Mouse (Mus musculus) small intestine, adult 2 months (tissue): ENCODE measurements around the gene Cpa1. TPM values are rescaled to one million over a fixed set of nuclear protein-coding genes. Genes with fewer than 3 reads are reported as not detected.

ENCODE experiments used
- H3K27ac ChIP-seq: fragments of 200-500 bp; 2 replicates; pipeline ENCODE4 v1.5.1; 2012; ENCODE audit warnings: low read depth, low read length, control low read depth, inconsistent platforms; ENCODE audit not compliant: insufficient read depth
- H3K27me3 ChIP-seq: fragments of 200-500 bp; 2 replicates; pipeline ENCODE4 v1.6.1; 2012; ENCODE audit warnings: mild to moderate bottlenecking, moderate library complexity, low read length, inconsistent platforms; ENCODE audit not compliant: control insufficient read depth, insufficient read depth
- H3K36me3 ChIP-seq: fragments of 200-500 bp; 2 replicates; pipeline ENCODE4 v1.6.1; 2012; ENCODE audit warnings: mild to moderate bottlenecking, low read length, control low read depth, inconsistent platforms; ENCODE audit not compliant: control insufficient read depth, insufficient read depth
- H3K4me1 ChIP-seq: fragments of 200-500 bp; 2 replicates; pipeline ENCODE4 v1.6.1; 2012; ENCODE audit warnings: low read length, inconsistent platforms, mixed read lengths; ENCODE audit not compliant: control insufficient read depth, insufficient read depth, insufficient read length
- H3K4me3 ChIP-seq: fragments of 200-500 bp; 2 replicates; pipeline ENCODE4 v1.5.1; 2012; ENCODE audit warnings: low read depth, mild to moderate bottlenecking, control low read depth, inconsistent platforms, low read length, moderate library complexity
- CTCF ChIP-seq: fragments of 200-500 bp; IDR thresholded peaks from 2 replicates; pipeline ENCODE4 v1.5.1; 2012; ENCODE audit warnings: low read depth, mild to moderate bottlenecking, control low read depth, inconsistent platforms, low read length, moderate library complexity, mixed read lengths; ENCODE audit not compliant: insufficient replicate concordance, insufficient read length; ENCODE audit errors: extremely low read depth
- POLR2A ChIP-seq: fragments of 200-500 bp; IDR thresholded peaks from 2 replicates; pipeline ENCODE4 v1.6.1; 2012; ENCODE audit warnings: low read depth, mild to moderate bottlenecking, control low read depth, inconsistent platforms, low read length, moderate library complexity
- WGBS: fragments of 180-500 bp; shearing (Covaris S2); methylation state at CpG from one replicate; pipeline ENCODE4 v1.1.7; 2018; 5-methylcytosine and 5-hydroxymethylcytosine counted together
- polyA plus RNA-seq: library from polyadenylated mRNA; depleted of rRNA; stranded (reverse); fragments of >200 nt; gene quantifications from 2 replicates; pipeline ENCODE4 v1.2.3, GENCODE M21; 2012

Gene Cpa1
- polyA plus RNA-seq, 1 experiment, result 10.6 TPM

- TF ChIP-seq CTCF (no peak), POLR2A (no peak)
- H3K27ac ChIP-seq, result no peak overlapping the region
- peaks cover 2% of the 10 kb centered on the region; the same call in 1 of the 2 replicates for H3K4me1 ChIP-seq
- 41% methylated on average over 14 of the region's 14 CpGs for WGBS
- no peaks in the 10 kb centered on the region for H3K36me3 ChIP-seq
- H3K27me3 ChIP-seq, result no peaks in the 10 kb centered on the region
- no peak overlapping the region for H3K4me3 ChIP-seq
These were observed 34.9 kb downstream of the Cpa1 start for GRCm38 (mm10) chr6:30673764-30674561.

GRCm38 (mm10) chr6:30674714-30675280, 35.8 kb downstream of the Cpa1 start:
- Histone ChIP-seq H3K4me1 (peaks cover 2% of the 10 kb centered on the region; the same call in 1 of the 2 replicates), H3K27ac (no peak overlapping the region), H3K4me3 (no peak overlapping the region), H3K36me3 (no peaks in the 10 kb centered on the region), H3K27me3 (no peaks in the 10 kb centered on the region)
- WGBS, result 60% methylated on average over 9 of the region's 9 CpGs
- TF ChIP-seq POLR2A (no peak), CTCF (no peak)

GRCm38 (mm10) chr6:30675281-30675771, 36.3 kb downstream of the Cpa1 start:
- no peaks in the 10 kb centered on the region for H3K36me3 ChIP-seq
- no peak overlapping the region for H3K27ac ChIP-seq

GRCm38 (mm10) chr6:30676506-30676905, 37.5 kb downstream of the Cpa1 start:
- H3K4me1 ChIP-seq, result peaks cover 2% of the 10 kb centered on the region; the same call in 1 of the 2 replicates
- H3K4me3 ChIP-seq, result no peak overlapping the region
- H3K36me3 ChIP-seq, result no peaks in the 10 kb centered on the region
- H3K27ac ChIP-seq, result no peak overlapping the region
- H3K27me3 ChIP-seq, result no peaks in the 10 kb centered on the region
- no peak for TF ChIP-seq CTCF
- no peak for TF ChIP-seq POLR2A
- 90% methylated on average over 6 of the region's 6 CpGs for WGBS

More at GRCm38 (mm10) chr6:30675281-30675771, 36.3 kb downstream of the Cpa1 start:
- 75% methylated on average over 11 of the region's 11 CpGs for WGBS
- no peak overlapping the region for H3K4me3 ChIP-seq
- no peaks in the 10 kb centered on the region for H3K27me3 ChIP-seq
- no peak for TF ChIP-seq POLR2A
- TF ChIP-seq CTCF, result no peak
- peaks cover 2% of the 10 kb centered on the region; the same call in 1 of the 2 replicates for H3K4me1 ChIP-seq

GRCm38 (mm10) chr6:30677591-30677990, 38.6 kb downstream of the Cpa1 start:
- TF ChIP-seq POLR2A (no peak), CTCF (no peak)
- no peak overlapping the region for H3K4me3 ChIP-seq
- peaks cover 2% of the 10 kb centered on the region; the same call in 1 of the 2 replicates for H3K4me1 ChIP-seq
- no peaks in the 10 kb centered on the region for H3K36me3 ChIP-seq
- no peaks in the 10 kb centered on the region for H3K27me3 ChIP-seq
- no peak overlapping the region for H3K27ac ChIP-seq
- WGBS, result 94% methylated on average over 9 of the region's 9 CpGs

GRCm38 (mm10) chr6:30678482-30678881, 39.5 kb downstream of the Cpa1 start:
- Histone ChIP-seq H3K4me1 (peaks cover 2% of the 10 kb centered on the region; the same call in 1 of the 2 replicates), H3K27me3 (no peaks in the 10 kb centered on the region), H3K27ac (no peak overlapping the region), H3K36me3 (no peaks in the 10 kb centered on the region), H3K4me3 (no peak overlapping the region)
- WGBS, result 89% methylated on average over 6 of the region's 6 CpGs
- no peak for TF ChIP-seq CTCF
- TF ChIP-seq POLR2A, result no peak

GRCm38 (mm10) chr6:30679567-30679966, 40.5 kb downstream of the Cpa1 start:
- Histone ChIP-seq H3K4me3 (no peak overlapping the region), H3K27me3 (no peaks in the 10 kb centered on the region), H3K4me1 (no peaks in the 10 kb centered on the region), H3K36me3 (no peaks in the 10 kb centered on the region), H3K27ac (no peak overlapping the region)
- TF ChIP-seq CTCF (no peak), POLR2A (no peak)
- WGBS, result 77% methylated on average over 5 of the region's 5 CpGs
